Mouse (Mus musculus) C2C12 (cell line): ENCODE results near the gene Adamts10.

Experiments
- CEBPB ChIP-seq: IDR thresholded peaks from one replicate; pipeline ENCODE4 v1.6.1; 2011; ENCODE audit warnings: low read depth, mild to moderate bottlenecking, control low read depth, moderate library complexity
- CTCF ChIP-seq: IDR thresholded peaks from one replicate; pipeline ENCODE4 v1.5.1; 2011; ENCODE audit not compliant: control insufficient read depth, insufficient read depth, insufficient read length

- TF ChIP-seq CEBPB (no peak), CTCF (no peak)
Measured at GRCm38 (mm10) chr17:33523918-33524755, at the start of gene Adamts10.
